Mouse (Mus musculus) heart, postnatal 36 days (tissue): ENCODE results near the gene Ncbp1. TPM values are rescaled to one million over a fixed set of nuclear protein-coding genes. Genes with fewer than 3 reads are reported as not detected.
"Not testable (repeated sequence)": the region's sequence is repeated elsewhere in the genome, so short reads cannot be mapped to it uniquely, and the experiment has no call there.

Source experiments
- DNase-seq, 2 experiments: peaks; one replicate each; pipeline ENCODE4 v3.0.0; 2021 to 2022
- intact Hi-C: fragments of 180-260 bp; cut with DNase I; formaldehyde crosslinking; loops from one replicate; pipeline ENCODE4 v1.15.1; 2025
- total RNA-seq, 2 experiments: library from RNA; stranded (reverse); gene quantifications; 2 replicates each; pipeline ENCODE4 v1.2.3; 2021

The Ncbp1 gene
- total RNA-seq, 2 experiments from 2014 or later: 19.3 to 19.7 TPM

GRCm38 (mm10) chr4:46123358-46123757 is 15.1 kb upstream of the Ncbp1 start:
- intact Hi-C loops: loop anchor here (10.0 kb wide), 1 partner anchor 249 kb away; no protein-coding TSS in a partner anchor
- DNase-seq: no peak

- peak; percentile 71 to 74 for DNase-seq
- intact Hi-C loops: loop anchor here (1.0 to 10.0 kb wide), 4 partner anchors 96 to 252 kb away; no protein-coding TSS in a partner anchor
Measured at GRCm38 (mm10) chr4:46126541-46126940, 11.9 kb upstream of the Ncbp1 start.

- intact Hi-C loops: loop anchor here (10.0 kb wide), 2 partner anchors 255 to 785 kb away; partner anchors contain the start of genes Dcaf10 and Exosc3
- no peak for DNase-seq
Measured at GRCm38 (mm10) chr4:46129311-46130004, 9.0 kb upstream of the Ncbp1 start.

- intact Hi-C loops: loop anchor here (10.0 kb wide), 1 partner anchor 785 kb away; the partner anchor contains the start of genes Dcaf10 and Exosc3
- DNase-seq: peak; percentile 29 to 63
Measured at GRCm38 (mm10) chr4:46130221-46130620, 8.2 kb upstream of the Ncbp1 start.

GRCm38 (mm10) chr4:46131791-46132190 is 6.6 kb upstream of the Ncbp1 start:
- intact Hi-C loops: loop anchor here (10.0 kb wide), 1 partner anchor 787 kb away; the partner anchor contains the start of genes Dcaf10 and Exosc3
- DNase-seq: no peak

- intact Hi-C loops: loop anchor here (5.0 to 10.0 kb wide), 2 partner anchors 793 to 1120 kb away; partner anchors contain the start of genes Dcaf10, Exosc3 and Polr1e
- no peak for DNase-seq
Measured at GRCm38 (mm10) chr4:46137629-46138286, 655 bp upstream of the Ncbp1 start.

- no peak for DNase-seq
- intact Hi-C loops: no loop called here
Measured at GRCm38 (mm10) chr4:46144323-46144722, 5.9 kb downstream of the Ncbp1 start.

GRCm38 (mm10) chr4:46146881-46147280 is 8.5 kb downstream of the Ncbp1 start:
- no peak for DNase-seq
- intact Hi-C loops: no loop called here

GRCm38 (mm10) chr4:46151903-46152544 is 13.6 kb downstream of the Ncbp1 start:
- intact Hi-C loops: no loop called here
- no peak for DNase-seq

GRCm38 (mm10) chr4:46164027-46164426 is 25.6 kb downstream of the Ncbp1 start:
- intact Hi-C loops: no loop called here
- DNase-seq: no peak

- intact Hi-C loops: no loop called here
- no peak for DNase-seq
Measured at GRCm38 (mm10) chr4:46165831-46166230, 27.4 kb downstream of the Ncbp1 start.

GRCm38 (mm10) chr4:46171761-46172160 is 33.3 kb downstream of the Ncbp1 start:
- intact Hi-C loops: no loop called here
- no peak for DNase-seq

- DNase-seq: no peak
- intact Hi-C loops: no loop called here
Measured at GRCm38 (mm10) chr4:46176313-46176712, 37.9 kb downstream of the Ncbp1 start.

- no peak for DNase-seq
- intact Hi-C loops: no loop called here
Measured at GRCm38 (mm10) chr4:46177018-46177417, 38.6 kb downstream of the Ncbp1 start.

- no peak for DNase-seq
- intact Hi-C loops: no loop called here
Measured at GRCm38 (mm10) chr4:46177496-46177895, 39.1 kb downstream of the Ncbp1 start.

- intact Hi-C loops: no loop called here
- no peak for DNase-seq
Measured at GRCm38 (mm10) chr4:46181168-46181567, 42.8 kb downstream of the Ncbp1 start.

GRCm38 (mm10) chr4:46182181-46182580 is 43.8 kb downstream of the Ncbp1 start:
- intact Hi-C loops: no loop called here
- DNase-seq: no peak

- intact Hi-C loops: no loop called here
- DNase-seq: no peak
Measured at GRCm38 (mm10) chr4:46185423-46185822, 47.0 kb downstream of the Ncbp1 start.

- no peak for DNase-seq
- intact Hi-C loops: no loop called here
Measured at GRCm38 (mm10) chr4:46185890-46186289, 47.5 kb downstream of the Ncbp1 start.

GRCm38 (mm10) chr4:46186466-46186865 is 48.1 kb downstream of the Ncbp1 start:
- intact Hi-C loops: no loop called here
- no peak for DNase-seq

GRCm38 (mm10) chr4:46192011-46192410 is 53.6 kb downstream of the Ncbp1 start:
- DNase-seq: not testable (repeated sequence)
- intact Hi-C loops: loop anchor here (10.0 kb wide), 1 partner anchor 293 kb away; the partner anchor contains the start of gene Nans
